Mouse (Mus musculus) thymus, adult 2 months (tissue): Measurements from ENCODE around the gene Ankrd31.

Experiments
- CTCF ChIP-seq: fragments of 200-500 bp; IDR thresholded peaks from 2 replicates; pipeline ENCODE4 v1.5.1; 2012; ENCODE audit warnings: mild to moderate bottlenecking, control low read depth, low read length, moderate library complexity, borderline replicate concordance; ENCODE audit not compliant: control insufficient read depth, poor library complexity, insufficient read depth; ENCODE audit errors: extremely low read depth
- POLR2A ChIP-seq: fragments of 200-500 bp; IDR thresholded peaks from 2 replicates; pipeline ENCODE4 v1.6.1; 2012; ENCODE audit warnings: mild to moderate bottlenecking, low read length, control low read depth, moderate library complexity; ENCODE audit not compliant: control insufficient read depth, poor library complexity, insufficient read depth; ENCODE audit errors: extremely low read depth

DNA sequence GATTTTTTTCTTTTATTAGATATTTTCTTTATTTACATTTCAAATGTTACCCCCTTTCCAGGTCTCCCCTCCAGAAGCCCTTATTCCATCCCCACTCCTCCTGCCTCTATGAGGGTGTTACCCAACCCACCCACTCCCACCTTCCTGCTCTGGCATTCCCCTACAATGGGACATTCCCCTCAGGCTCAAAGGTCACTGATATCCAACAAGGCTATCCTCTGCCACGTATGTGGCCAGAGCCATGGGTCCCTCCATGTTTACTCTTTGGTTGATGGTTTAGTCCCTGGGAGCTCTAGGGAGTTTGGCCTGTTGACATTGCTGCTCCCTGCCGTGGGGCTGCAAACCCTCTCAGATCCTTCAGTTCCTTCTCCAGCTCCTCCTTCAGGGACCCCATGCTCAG lies 141.9 kb downstream of the Ankrd31 start:
- TF ChIP-seq CTCF (no peak), POLR2A (no peak)
